Mouse (Mus musculus): ENCODE measurements around the gene Set. TPM values are rescaled to one million over a fixed set of nuclear protein-coding genes. Genes with fewer than 3 reads are reported as not detected.
A peak's percentile ranks its signal among the peaks of the same experiment; 100 is the strongest.

The Set gene
- total and polyA plus RNA-seq, 3 experiments: 515 to 1,049 (median 902) TPM

DNA sequence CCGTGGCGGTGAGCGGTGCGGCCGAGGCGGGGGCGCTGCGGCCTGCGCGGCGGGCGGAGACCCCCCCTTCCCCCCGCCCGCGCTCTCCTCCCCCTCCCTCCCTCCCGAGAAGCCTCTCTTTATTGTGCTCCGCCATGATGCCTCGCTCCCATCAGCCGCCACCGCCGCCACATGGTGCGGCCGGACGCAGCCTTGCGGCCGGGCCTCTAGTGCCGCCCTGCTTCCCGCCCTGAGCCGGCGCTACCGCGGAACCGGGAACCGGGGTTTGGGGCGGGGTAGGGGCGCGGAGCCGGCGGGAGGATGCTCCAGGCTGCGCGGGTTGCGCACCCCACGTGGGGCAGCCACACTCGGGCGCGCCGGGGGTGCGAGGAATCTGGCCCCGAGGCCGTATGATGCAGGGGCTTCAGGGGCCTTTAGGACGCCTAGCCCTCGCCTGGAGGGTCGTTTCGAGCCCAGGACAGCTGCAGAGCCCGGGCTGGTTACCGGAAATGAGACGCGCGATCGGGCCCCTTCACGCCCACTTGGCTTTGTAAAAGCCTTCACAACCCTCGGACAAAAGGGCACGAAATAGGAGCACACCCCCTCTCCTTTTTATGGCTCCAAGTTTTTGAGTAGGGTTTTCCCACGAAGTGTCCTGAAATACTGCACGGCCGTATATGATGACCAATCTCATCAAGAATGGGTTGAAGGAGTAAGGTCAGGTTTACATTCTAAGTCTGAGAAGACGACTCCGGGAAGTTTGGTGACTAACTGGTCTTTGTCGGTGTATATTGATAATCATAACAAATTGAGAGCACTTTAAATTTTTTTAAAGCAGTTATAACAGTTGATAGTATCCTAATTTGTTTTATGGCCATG is 10.1 kb downstream of the Set start:
- Histone ChIP-seq H3K36me3 (replicated peaks in 1 of 2; ENCODE audit: control insufficient read depth in 1 of 2, insufficient read depth in 1 of 2, low read length in 1 of 2) (peaks cover 25 to 35% of the 10 kb centered on the region in 2 experiments), H3K9ac (ENCODE audit: insufficient read depth, low read depth) (peak overlapping the region; percentile 90), H3K79me2 (replicated peaks; ENCODE audit: control insufficient read depth, extremely low read depth, insufficient read depth, poor library complexity, severe bottlenecking) (peaks cover 78% of the 10 kb centered on the region), H3K9me3 (replicated peaks; ENCODE audit: low read length) (no peaks in the 10 kb centered on the region), H3K27me3 (replicated peaks) (no peaks in the 10 kb centered on the region), H3K4me1 (ENCODE audit: control insufficient read depth in 1 of 2, insufficient read depth in 2 of 2) (peaks cover 6 to 13% of the 10 kb centered on the region in 2 experiments; a peak in 3 of 4 replicates), H3K27ac (ENCODE audit: insufficient read depth, low read depth) (peak overlapping the region; percentile 90), H3K4me2 (ENCODE audit: insufficient read depth, low read depth, poor library complexity, severe bottlenecking) (peak overlapping the region; percentile 97; the same call in 1 of the 2 replicates), H3K4me3 (replicated peaks in 1 of 3; ENCODE audit: low read depth in 2 of 3, low read length in 2 of 3, poor library complexity in 1 of 3) (peak overlapping the region; percentile 91 to 99 (median 98))
- no peak for DNase-seq (ENCODE audit: extremely low read depth)
- in situ Hi-C loops (cut with MboI; ENCODE audit: low pct_ligation_motif_present, low pct_unique_long_range_greater_than_20kb, low sequenced_read_pairs): no loop called here
- TF ChIP-seq JUND (conservative IDR thresholded peaks at IDR 0.05; ENCODE audit: low read depth, low read length) (no peak), POLR2AphosphoS2 (IDR thresholded peaks at IDR 0.05; ENCODE audit: low read depth, low read length) (no peak; the same call in 1 of the 2 replicates), MAX (IDR thresholded peaks at IDR 0.05; ENCODE audit: low read length) (peak; percentile 29; the same call in 1 of the 2 replicates), RCOR1 (conservative IDR thresholded peaks at IDR 0.05; ENCODE audit: low read depth, low read length) (no peak), MAZ (IDR thresholded peaks at IDR 0.05; ENCODE audit: low read depth, low read length) (no peak), E2F4 (IDR thresholded peaks at IDR 0.05; ENCODE audit: insufficient replicate concordance, low read depth, low read length) (no peak), CTCF (conservative IDR thresholded peaks at IDR 0.05 in 1 of 2, IDR thresholded peaks at IDR 0.05 in 1 of 2; ENCODE audit: low read depth in 2 of 2, low read length in 2 of 2) (no peak), SIN3A (IDR thresholded peaks at IDR 0.05; ENCODE audit: low read length) (peak; percentile 71), POLR2A (IDR thresholded peaks at IDR 0.05; ENCODE audit: low read depth, low read length) (no peak), UBTF (IDR thresholded peaks at IDR 0.05; ENCODE audit: low read depth, low read length) (no peak), KAT2A (IDR thresholded peaks at IDR 0.05; ENCODE audit: insufficient replicate concordance, low read length) (no peak), TBP (conservative IDR thresholded peaks at IDR 0.05; ENCODE audit: low read depth, low read length) (no peak), TCF12 (IDR thresholded peaks at IDR 0.05; ENCODE audit: low read depth, low read length) (peak; percentile 42), SMC3 (IDR thresholded peaks at IDR 0.05; ENCODE audit: low read depth, low read length) (no peak), ZKSCAN1 (IDR thresholded peaks at IDR 0.05; ENCODE audit: borderline replicate concordance, low read depth, low read length) (no peak), USF1 (IDR thresholded peaks at IDR 0.05; ENCODE audit: low read depth, low read length) (no peak), MYC (IDR thresholded peaks at IDR 0.05; ENCODE audit: low read depth, low read length) (peak; percentile 46; the same call in 1 of the 2 replicates), NRF1 (IDR thresholded peaks at IDR 0.05; ENCODE audit: low read depth, low read length) (no peak), NELFE (IDR thresholded peaks at IDR 0.05; ENCODE audit: low read depth, low read length) (0 out of 2 replicates have a peak, but pooled peaks have one; percentile 28), MAFK (IDR thresholded peaks at IDR 0.05; ENCODE audit: insufficient replicate concordance, low read length) (no peak), MEF2A (IDR thresholded peaks at IDR 0.05; ENCODE audit: borderline replicate concordance, low read depth, low read length) (no peak), CHD2 (IDR thresholded peaks at IDR 0.05; ENCODE audit: low read length) (no peak), ETS1 (conservative IDR thresholded peaks at IDR 0.05; ENCODE audit: low read depth, low read length) (no peak), ELF1 (IDR thresholded peaks at IDR 0.05; ENCODE audit: low read depth, low read length) (no peak), HCFC1 (IDR thresholded peaks at IDR 0.05; ENCODE audit: low read depth, low read length) (no peak), EP300 (IDR thresholded peaks at IDR 0.05; ENCODE audit: low read length) (no peak), JUN (IDR thresholded peaks at IDR 0.05; ENCODE audit: insufficient read depth, low read depth, low read length) (no peak), MXI1 (IDR thresholded peaks at IDR 0.05; ENCODE audit: low read depth, low read length) (peak; percentile 84; the same call in 1 of the 2 replicates), GABPA (IDR thresholded peaks at IDR 0.05; ENCODE audit: insufficient replicate concordance, low read depth, low read length) (no peak), BHLHE40 (IDR thresholded peaks at IDR 0.05; ENCODE audit: low read depth, low read length) (no peak), IRF4 (IDR thresholded peaks at IDR 0.05; ENCODE audit: low read depth, low read length) (no peak), CHD1 (IDR thresholded peaks at IDR 0.05; ENCODE audit: low read depth, low read length) (no peak), ZNF384 (IDR thresholded peaks at IDR 0.05; ENCODE audit: low read depth, low read length) (no peak), ZC3H11A (IDR thresholded peaks at IDR 0.05; ENCODE audit: low read depth, low read length) (no peak), RAD21 (IDR thresholded peaks at IDR 0.05; ENCODE audit: low read depth, low read length) (no peak), PAX5 (IDR thresholded peaks at IDR 0.05; ENCODE audit: low read length) (no peak)
- dilution Hi-C loops (cut with MboI; ENCODE audit: extremely low pct_ligation_motif_present, extremely low pct_unique_long_range_greater_than_20kb, low sequenced_read_pairs): no loop called here

All from CH12.LX (cell line).